Comparison of ENCODE assay signal across 11 mouse cellular contexts in the genomic region with DNA sequence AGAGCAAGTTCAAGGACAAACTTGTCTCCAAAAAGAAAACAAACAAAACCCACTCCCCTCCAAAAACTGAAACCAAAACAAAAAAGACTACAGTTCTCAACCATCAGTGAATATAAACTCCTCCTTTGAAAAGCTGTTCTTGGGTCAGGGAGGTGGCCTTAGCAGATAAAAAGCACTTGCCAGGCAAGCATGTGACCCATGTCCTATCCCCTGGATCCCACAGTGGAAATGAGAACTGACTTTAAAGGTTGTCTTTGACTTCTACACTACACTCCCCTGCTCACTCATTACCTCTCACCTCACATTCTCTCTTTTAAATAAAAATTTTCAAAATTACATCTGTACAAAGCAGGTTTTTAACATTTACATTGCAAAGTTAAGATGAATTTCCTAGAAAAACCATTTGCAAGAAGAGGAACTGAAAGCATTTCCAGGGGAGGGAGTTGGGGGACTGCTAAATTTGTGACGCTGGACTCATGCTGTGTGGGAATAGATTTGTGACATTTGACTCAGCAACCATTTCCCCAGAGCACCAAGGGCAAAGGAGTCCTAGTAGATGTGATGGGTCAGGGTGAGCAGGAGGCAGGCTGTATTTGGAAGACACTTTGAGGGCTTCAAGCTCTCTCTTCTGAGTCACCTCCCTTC. TPM values are rescaled to one million over a fixed set of nuclear protein-coding genes. Genes with fewer than 3 reads are reported as not detected.
A peak's percentile ranks its signal among the peaks of the same experiment; 100 is the strongest.
DNase-seq lines count a peak whose midpoint lies in the region; ATAC-seq and TF ChIP-seq lines count a peak whose summit lies in the region.
"Had no signal": no experiment of that assay in that cellular context is flagged by ENCODE, and none has a peak within 500 bp of the region (broad histone marks: within the 10 kb centered on the region; RNA-seq: fewer than 3 reads in every experiment).

No protein-coding gene starts in this region.

- no peaks in the 10 kb centered on the region for H3K9me3 ChIP-seq in hindbrain, embryonic 13.5 days
- no peaks in the 10 kb centered on the region for H3K9me3 ChIP-seq in hindbrain, embryonic 10.5 days
- H3K9me3 ChIP-seq in ES-Bruce4 (replicated peaks; ENCODE audit: control insufficient read depth, insufficient read depth, low read length, poor library complexity, severe bottlenecking): no peaks in the 10 kb centered on the region
- H3K9me3 ChIP-seq: embryonic facial prominence, embryonic 15.5 days; limb, embryonic 12.5 days; neural tube, embryonic 12.5 days had no signal

- no peak overlapping the region for H3K4me2 ChIP-seq in hindbrain, embryonic 13.5 days
- H3K4me2 ChIP-seq: embryonic facial prominence, embryonic 15.5 days; limb, embryonic 12.5 days; neural tube, embryonic 12.5 days had no signal

- no peak for TF ChIP-seq POLR2A in ES-Bruce4 (IDR thresholded peaks at IDR 0.05; ENCODE audit: insufficient read depth, low read length)

- DNase-seq in hindbrain, embryonic 10.5 days (ENCODE audit: low spot score): no peak
- peak; percentile 33 for DNase-seq in adrenal gland, postnatal 10 days
- DNase-seq in spleen, adult 12 weeks (ENCODE audit: low spot score): no peak
- no peak for DNase-seq in ovary, postnatal 14 days (ENCODE audit: low spot score)
- DNase-seq: kidney, postnatal 4 days had no signal

- no peak for ATAC-seq in hindbrain, embryonic 13.5 days (ENCODE audit: low FRiP score)
- ATAC-seq in megakaryocyte, adult 5-6 weeks (ENCODE audit: poor library complexity, severe bottlenecking): peak; percentile 41; the same call in 1 of the 2 replicates

- no peaks in the 10 kb centered on the region for H3K27me3 ChIP-seq in hindbrain, embryonic 13.5 days
- no peaks in the 10 kb centered on the region for H3K27me3 ChIP-seq in hindbrain, embryonic 10.5 days (ENCODE audit: insufficient read depth, poor library complexity, severe bottlenecking)
- H3K27me3 ChIP-seq in ES-Bruce4 (ENCODE audit: control insufficient read depth, insufficient read depth, low read length, poor library complexity, severe bottlenecking): no peaks in the 10 kb centered on the region
- H3K27me3 ChIP-seq: embryonic facial prominence, embryonic 15.5 days; limb, embryonic 12.5 days; neural tube, embryonic 12.5 days had no signal

- no peak overlapping the region for H3K4me3 ChIP-seq in hindbrain, embryonic 13.5 days
- no peak overlapping the region for H3K4me3 ChIP-seq in hindbrain, embryonic 10.5 days
- no peak overlapping the region for H3K4me3 ChIP-seq in ES-Bruce4 (ENCODE audit: low read depth, low read length)
- H3K4me3 ChIP-seq: embryonic facial prominence, embryonic 15.5 days; limb, embryonic 12.5 days; neural tube, embryonic 12.5 days had no signal

- H3K9ac ChIP-seq in hindbrain, embryonic 13.5 days: no peak overlapping the region
- H3K9ac ChIP-seq in ES-Bruce4 (ENCODE audit: low read depth, poor library complexity, severe bottlenecking): no peak overlapping the region
- H3K9ac ChIP-seq: embryonic facial prominence, embryonic 15.5 days; limb, embryonic 12.5 days; neural tube, embryonic 12.5 days had no signal

- no peak for TF ChIP-seq EP300 in ES-Bruce4 (IDR thresholded peaks at IDR 0.05; ENCODE audit: insufficient read depth, low read depth, low read length)

- no peak for TF ChIP-seq CTCF in ES-Bruce4 (IDR thresholded peaks at IDR 0.05; ENCODE audit: low read depth, low read length)

- H3K27ac ChIP-seq in hindbrain, embryonic 13.5 days: peak overlapping the region; percentile 59; the same call in 1 of the 2 replicates
- no peak overlapping the region for H3K27ac ChIP-seq in hindbrain, embryonic 10.5 days
- peak overlapping the region; percentile 50 for H3K27ac ChIP-seq in ES-Bruce4 (ENCODE audit: insufficient read depth, low read length)
- H3K27ac ChIP-seq: limb, embryonic 12.5 days; neural tube, embryonic 12.5 days had no signal

- H3K36me3 ChIP-seq in hindbrain, embryonic 13.5 days: no peaks in the 10 kb centered on the region
- 0 out of 2 replicates have a peak, but pooled peaks cover 3% of the 10 kb centered on the region for H3K36me3 ChIP-seq in hindbrain, embryonic 10.5 days
- H3K36me3 ChIP-seq in ES-Bruce4 (ENCODE audit: control insufficient read depth, insufficient read depth, low read length, poor library complexity, severe bottlenecking): no peaks in the 10 kb centered on the region
- H3K36me3 ChIP-seq: embryonic facial prominence, embryonic 15.5 days; limb, embryonic 12.5 days; neural tube, embryonic 12.5 days had no signal

- H3K4me1 ChIP-seq in hindbrain, embryonic 13.5 days (replicated peaks): peaks cover 51% of the 10 kb centered on the region
- H3K4me1 ChIP-seq in hindbrain, embryonic 10.5 days (replicated peaks): peaks cover 36% of the 10 kb centered on the region
- peaks cover 6% of the 10 kb centered on the region for H3K4me1 ChIP-seq in ES-Bruce4 (ENCODE audit: control insufficient read depth, insufficient read depth, low read length)

- WGBS in hindbrain, embryonic 13.5 days: 44% methylated on average over 1 of the region's 1 CpGs
- WGBS in hindbrain, embryonic 10.5 days: 60% methylated on average over 1 of the region's 1 CpGs

RNA-seq across cellular contexts. Expression of a gene that starts 42.5 kb away (rescaled TPM):
- polyA plus RNA-seq in hindbrain, embryonic 13.5 days (2015; fragmentation: Nextera tagmentation; extraction: Ambion mirVana): 19.1 and 19.6 TPM in 2 replicates
- polyA plus RNA-seq in hindbrain, embryonic 10.5 days (2016; fragmentation: Nextera tagmentation; extraction: Ambion mirVana): 17.6 and 18.9 TPM in 2 replicates
- polyA plus RNA-seq in ES-Bruce4 (2011; ENCODE audit: insufficient read depth, insufficient read length, low read depth, missing spikeins): 18.3 and 21.4 TPM in 2 replicates
- total RNA-seq in adrenal gland, postnatal 10 days (2021): 10 to 100 TPM; 19.0 to 24.5 TPM
- 17.2 and 17.6 TPM in 2 replicates for total RNA-seq in megakaryocyte, adult 5-6 weeks (2015)
- 13.5 and 14.4 TPM in 2 replicates for total RNA-seq in megakaryocyte, adult 5-6 weeks (2017)
